Mouse (Mus musculus): Measurements from ENCODE around the gene Usp32.
A peak's percentile ranks its signal among the peaks of the same experiment; 100 is the strongest.
"Not testable (repeated sequence)": the region's sequence is repeated elsewhere in the genome, so short reads cannot be mapped to it uniquely, and the experiment has no call there.

Gene Usp32

DNA sequence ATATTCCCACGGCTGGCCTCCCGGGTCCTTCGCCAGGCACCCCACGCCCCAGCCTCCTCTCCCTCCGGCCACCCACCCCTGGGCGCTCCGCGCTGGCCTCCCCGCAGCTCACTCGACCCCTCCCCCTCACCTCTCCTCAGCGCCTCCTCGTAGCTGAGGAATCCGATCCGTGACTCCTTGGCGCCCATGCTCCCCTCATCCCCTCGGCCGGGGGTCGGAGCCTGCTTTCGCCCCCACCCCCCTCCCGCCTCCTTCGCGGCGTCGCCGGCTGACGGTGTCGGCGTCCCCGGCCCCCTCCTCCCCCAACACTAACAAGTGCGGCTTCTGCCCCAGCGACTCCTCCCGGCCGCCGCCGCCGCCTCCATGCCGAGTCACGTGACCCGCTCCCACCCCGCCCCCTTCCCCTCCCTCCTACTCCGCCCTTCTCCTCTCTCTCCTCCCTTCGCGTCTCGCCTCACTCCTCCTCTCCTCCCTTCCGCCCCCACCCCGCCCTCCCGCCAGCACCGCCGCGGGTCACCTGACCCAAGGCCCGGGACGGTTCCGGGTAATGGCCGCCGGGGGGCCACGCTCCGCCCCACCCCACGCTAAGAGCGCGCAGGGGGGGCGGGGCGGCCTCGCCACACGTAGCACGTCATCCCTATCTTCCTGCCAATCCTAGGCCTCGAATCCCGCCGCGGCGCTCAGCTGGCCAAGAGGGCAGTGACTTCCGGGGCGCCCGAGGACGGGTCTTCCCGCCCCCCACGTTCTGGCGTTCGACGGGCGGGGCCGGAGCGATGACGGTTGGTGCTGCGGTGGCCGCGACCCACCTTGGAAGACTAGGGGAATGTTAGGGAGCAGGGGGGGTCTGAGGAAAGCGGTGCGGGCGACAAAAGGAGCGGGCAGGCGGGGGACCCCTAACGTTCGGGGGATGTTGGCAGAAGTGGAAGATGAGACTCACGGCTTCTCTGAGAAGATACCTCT is at the start of gene Usp32:
Gene Usp32 (minus strand): TSS at position 581 of the 960 bp plus-strand sequence.
- DNase-seq (ENCODE audit: low spot score): peak; percentile 99

DNA sequence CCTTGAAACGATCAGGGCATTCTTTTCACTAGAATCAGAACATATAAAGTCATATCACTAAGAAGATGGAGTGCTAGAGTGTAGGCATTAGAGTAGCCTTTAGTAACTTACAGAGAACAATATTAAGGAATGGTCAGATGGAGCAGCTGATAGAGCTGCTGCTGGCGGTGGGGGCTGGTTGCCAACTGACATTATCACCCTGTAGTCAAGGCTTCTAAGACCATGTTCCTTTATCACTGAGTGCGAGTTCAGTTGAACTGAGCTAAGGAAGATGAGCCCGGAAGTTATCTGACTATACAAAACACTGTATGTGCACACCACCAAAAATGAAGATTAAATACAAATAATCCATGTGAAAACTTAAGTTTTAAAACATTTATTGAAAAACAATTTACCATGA is 49.1 kb upstream of the Usp32 start:
- no peak for DNase-seq (ENCODE audit: low spot score)

DNA sequence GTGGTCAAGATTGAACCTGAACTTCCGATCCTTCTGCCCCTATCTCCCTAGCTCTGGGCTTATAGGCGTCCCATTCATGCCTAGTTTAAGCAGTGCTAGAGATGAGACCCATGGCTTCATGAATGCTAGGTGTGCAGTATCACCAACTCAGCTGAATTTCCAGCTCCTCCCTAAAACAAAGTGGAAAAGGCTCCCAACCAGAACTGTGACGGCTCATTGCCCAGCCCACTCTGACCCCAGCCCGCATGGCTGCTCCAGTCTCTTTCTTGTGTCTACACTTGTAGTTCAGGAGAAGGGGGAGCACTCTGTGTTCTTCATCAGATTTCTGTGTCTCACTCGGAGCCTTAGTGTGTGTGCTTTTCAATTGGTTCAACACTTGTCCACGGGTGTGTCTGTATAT is 44.9 kb upstream of the Usp32 start:
- no peak for DNase-seq (ENCODE audit: low spot score)

DNA sequence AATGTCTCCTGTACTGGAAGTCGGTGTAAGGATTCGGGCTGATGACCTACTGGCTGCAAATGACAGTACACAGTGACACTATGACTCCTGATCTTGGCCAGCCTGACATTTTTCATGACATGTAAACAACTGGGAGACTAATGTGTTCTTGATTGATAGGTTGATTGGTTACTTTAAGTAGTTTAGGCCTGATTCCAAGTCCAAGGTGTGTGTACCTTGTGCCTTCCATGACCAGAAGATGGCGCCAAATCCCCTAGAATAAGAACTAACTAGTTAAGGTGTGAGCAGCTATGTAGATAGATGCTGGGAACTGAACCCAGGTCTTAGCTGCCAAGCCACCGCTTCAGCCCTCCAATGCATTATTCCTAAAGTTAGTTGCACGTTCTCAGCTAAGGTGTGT is 44.1 kb upstream of the Usp32 start:
- DNase-seq (ENCODE audit: low spot score): peak; percentile 65

DNA sequence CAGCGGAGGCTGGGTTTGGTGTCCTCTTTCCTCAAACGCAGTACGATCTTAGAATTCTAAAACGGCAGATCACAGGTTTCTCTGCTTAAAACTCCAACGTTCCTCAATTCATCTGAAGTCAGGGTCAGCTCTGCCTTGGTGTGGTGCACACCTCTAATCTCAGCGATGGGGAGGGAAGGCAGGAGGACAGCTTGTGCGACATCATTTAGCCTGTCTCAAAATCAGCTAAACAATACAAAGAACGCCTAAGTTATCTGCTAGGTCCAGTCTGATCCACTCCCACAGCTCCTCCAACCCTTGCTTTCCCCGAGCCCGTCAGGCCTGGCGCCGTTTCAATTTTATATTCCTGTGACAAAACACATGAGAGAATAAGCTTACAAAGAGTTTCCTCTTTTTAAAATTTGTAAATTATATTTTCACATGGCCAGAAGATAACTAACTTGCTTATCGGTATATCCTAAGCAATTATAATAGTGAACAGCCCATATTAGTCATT is 43.4 kb upstream of the Usp32 start:
- no peak for DNase-seq (ENCODE audit: low spot score)

DNA sequence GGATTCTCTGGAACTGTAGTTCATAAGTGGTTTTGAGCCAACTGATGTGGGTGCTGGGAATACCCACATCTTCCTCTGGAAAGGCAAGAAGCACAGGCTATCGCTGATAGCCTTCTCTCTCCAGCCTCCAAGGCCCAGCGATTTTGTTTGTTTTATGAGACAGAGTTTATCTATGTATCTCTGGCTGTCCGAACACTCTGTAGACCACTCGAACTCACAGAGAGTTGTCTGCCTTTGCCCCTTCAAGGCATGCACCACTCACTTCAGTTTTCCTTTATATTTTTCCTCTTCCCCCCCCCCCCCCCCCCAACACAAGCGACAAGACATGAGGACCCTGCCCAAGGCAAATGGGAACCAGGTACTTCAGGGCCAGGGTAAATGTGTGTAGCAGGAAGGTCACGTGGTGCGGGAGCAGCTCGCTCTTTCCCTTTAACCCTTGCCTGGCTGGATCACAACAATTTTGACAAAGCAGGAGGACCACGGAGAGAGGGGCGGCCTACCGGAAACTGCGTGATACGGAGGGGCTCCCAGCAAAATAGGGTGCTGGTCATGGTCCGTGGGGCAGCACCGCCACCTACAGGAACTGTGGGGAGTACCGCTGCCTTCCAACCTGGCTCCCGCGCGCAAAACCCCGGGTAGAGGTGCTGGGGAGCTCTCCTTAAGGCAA is 42.8 kb upstream of the Usp32 start:
- peak; percentile 89 for DNase-seq (ENCODE audit: low spot score)

DNA sequence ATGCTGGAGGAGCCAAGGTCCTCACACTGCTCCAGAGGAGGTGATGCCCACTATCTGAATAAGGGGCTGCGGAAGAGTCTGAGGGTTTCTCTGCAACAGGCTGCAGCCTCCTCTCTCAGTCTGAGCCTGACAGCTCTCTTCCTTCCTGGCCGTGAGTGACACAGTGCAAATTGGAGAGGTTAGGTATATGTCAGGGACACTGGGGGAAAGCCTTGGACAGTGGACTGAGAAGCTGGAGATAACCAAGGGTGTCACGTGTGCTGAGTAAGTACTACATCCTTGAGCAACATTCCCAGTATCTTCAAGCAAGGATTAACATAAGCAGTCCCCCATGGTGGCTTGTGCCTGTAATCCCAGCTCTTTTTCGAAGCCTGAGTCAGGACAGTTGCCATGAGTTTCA is 38.5 kb upstream of the Usp32 start:
- no peak for DNase-seq (ENCODE audit: low spot score)

DNA sequence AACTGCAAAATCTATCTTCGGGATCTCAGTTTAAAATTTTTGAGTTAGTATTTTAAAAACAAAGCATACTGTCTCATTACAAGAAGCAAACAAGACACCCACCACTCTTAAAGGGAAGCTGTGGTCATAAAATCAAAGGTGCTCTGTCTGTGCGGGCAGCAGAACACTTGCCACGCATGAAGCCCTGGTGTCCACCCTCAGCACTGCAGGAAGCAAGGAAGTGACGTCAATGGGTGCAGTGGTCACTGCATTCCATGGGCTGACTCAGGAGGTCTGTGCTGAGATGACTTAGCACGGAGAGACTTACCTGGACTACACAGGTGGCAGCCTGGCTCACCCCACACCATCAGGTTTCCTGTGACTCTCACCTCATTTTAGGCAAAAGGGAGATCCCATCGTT is 37.8 kb upstream of the Usp32 start:
- no peak for DNase-seq (ENCODE audit: low spot score)

DNA sequence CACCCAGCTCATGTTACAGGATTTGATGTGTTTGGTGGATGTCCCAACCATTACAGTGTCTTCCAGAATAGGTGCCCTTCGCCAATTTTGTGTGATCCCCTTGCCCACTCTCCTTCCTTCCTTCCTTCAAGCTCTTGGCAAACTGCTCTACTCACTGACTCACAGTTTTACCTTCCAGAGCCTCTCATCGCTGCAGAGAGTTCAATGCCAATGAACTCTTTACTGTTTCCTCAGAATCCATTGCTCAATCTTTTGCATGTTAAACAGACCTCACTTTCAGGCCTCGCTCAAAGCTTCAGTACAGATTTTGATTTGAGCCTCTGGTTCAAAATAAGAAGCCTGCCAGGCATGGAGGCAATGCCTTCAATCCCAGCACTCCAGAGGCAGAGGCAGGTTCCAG is 36.0 kb upstream of the Usp32 start:
- DNase-seq (ENCODE audit: low spot score): no peak

DNA sequence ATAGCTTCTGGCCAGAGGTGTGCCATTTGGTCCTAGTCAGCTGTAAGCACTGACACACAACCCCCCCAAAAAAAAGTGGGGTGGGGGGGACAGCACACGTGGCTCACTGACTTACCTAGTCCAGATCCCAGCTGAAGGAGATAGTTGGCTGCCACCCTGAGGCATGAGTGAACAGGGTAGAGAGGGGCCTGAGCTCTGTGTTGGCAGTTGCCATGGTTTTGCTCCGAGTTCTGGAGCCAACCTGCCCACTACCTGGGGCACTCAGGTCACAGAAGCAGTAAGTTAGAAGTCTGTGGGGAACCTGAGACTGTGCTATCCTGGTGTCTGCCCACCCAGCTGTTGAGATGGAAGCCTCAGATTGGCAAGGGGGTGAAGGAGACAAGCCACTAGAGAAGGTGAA is 30.9 kb upstream of the Usp32 start:
- no peak for DNase-seq (ENCODE audit: low spot score)

DNA sequence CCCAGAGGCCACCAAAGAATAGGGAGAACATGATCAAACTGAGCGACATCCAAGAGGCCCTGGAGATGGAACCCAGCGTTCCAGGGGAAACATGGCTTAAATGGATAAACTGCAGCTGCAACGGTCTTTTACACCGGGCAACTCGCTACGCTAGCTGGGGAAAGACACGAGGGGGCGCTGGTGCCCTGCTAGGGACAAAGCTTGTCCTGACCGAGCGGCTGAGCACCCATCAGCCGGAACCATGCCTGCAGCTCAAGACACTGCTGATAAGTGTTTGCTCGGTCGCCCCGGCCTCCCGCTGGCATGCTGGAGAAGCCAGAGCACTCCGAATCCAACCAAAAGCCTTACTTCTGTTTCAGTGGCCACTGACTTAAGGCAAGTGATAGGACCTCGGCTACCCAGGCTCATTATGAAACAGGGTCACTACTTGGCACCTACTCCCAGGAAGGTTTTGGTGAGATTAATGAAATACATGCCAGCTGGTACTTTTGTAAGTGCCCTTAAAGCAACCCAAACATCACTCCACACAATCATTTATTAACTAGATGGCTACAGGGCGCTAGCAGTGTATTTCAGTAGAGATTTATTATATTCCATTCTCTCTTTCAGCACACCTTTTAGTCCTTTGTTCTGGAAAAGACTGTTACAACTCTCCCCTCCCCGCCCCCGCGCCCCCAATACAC is 30.2 kb upstream of the Usp32 start, which contains the start of gene 1700125H20Rik:
Gene 1700125H20Rik (plus strand): TSS at position 347 of the 683 bp plus-strand sequence.
- peak; percentile 97 for DNase-seq (ENCODE audit: low spot score)

DNA sequence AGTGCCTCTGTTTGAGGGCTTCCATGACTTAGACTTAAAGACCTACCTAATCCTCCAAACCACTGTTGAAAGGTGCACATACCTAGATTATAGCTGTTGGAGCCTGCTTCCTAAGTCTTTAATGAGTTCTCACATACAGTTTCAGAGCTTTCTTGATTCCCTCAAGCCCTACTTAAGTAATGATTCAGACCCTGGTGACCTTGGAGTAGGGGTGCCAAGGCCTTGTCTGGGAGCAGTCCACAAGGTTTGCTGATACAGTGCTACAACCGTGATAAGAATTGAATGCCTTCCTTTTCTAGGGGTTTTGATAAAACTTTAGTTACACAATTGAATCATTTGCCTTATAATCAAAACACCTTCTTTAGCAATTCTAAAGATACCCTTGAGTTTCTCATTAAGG is 27.5 kb upstream of the Usp32 start:
- DNase-seq (ENCODE audit: low spot score): no peak

DNA sequence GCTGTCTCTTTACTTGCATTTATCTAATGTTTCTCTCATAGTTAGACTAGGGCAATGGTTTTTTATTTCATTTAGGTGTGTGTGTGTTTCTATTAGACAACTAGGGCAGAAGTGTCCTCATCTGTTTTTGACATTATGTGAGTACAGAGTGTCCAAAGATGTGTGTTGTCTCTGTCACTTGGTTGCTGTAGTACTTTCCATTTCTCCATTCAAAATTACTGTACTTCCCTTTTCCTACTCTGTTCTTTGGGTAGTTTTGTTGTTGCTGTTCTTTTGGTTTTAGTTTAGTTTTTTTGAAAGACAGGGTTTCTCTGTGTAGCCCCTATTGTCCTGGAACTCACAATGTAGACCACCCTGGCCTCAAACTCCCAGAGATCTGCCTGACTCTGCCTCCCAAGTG is 24.4 kb upstream of the Usp32 start:
- no peak for DNase-seq (ENCODE audit: low spot score)

DNA sequence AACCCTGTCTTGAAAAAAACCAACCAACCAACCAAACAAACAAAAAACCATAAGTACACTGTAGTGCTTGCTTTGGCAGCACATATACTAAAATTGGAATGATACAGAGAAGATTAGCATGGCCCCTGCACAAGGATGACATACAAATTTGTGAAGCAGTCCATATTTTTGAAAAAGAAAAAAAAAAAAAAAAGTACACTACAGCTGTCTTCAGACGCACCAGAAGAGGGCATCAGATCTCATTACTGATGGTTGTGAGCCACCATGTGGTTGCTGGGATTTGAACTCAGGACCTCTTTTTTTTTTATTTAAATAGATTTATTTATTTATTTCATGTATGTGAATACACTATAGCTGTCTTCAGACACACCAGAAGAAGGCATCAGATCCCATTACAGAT is 23.1 kb upstream of the Usp32 start:
- DNase-seq (ENCODE audit: low spot score): not testable (repeated sequence)

DNA sequence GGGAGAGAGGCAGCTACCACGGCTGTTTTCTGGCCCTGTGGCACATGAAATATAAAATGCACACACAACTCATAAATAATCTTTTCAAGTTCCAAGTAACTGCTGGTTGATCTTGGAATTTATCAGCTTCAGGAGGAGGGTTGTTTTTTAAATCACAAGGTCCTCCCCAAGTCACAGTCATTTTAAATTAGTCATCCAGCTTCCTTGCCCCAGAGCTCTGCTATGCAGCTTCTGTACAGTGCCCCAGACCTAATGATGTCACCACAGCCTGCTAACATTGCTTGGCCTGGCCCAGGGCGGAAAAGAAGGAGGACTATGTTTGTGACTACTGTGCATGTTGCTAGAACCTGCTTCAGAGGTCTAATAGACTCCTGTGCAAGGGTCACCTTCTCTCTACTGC is 17.3 kb upstream of the Usp32 start:
- DNase-seq (ENCODE audit: low spot score): no peak

DNA sequence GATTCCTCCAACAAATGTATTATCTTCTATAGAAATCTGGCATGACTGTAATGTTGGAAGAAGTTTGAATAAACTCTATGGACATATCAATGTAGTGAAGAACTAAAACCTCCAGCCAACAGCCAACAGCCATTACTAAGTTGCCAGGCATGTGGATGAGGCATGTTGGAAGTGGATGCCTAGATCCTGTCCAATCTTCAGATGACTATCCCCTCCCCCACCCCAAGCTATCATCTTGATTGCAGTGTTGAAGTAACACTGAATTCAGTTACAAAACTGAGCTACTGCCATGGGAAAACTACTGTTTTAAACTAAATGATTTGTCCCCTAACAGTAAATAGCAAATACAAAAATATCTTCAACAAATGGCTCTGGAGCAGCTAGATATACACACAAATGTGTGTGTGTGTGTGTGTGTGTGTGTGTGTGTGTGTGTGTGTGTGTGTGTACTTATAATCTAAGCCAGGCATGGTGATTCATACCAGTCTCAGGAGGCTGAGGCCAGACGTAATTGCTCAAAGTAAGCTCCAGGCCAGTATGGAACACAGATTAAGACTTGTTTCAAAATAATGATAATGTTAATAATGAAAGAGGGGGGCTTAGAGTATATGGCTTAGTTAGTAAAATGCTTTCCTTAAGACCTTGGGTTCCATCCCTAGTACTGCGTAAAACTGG is 12.4 kb upstream of the Usp32 start:
- DNase-seq (ENCODE audit: low spot score): no peak

DNA sequence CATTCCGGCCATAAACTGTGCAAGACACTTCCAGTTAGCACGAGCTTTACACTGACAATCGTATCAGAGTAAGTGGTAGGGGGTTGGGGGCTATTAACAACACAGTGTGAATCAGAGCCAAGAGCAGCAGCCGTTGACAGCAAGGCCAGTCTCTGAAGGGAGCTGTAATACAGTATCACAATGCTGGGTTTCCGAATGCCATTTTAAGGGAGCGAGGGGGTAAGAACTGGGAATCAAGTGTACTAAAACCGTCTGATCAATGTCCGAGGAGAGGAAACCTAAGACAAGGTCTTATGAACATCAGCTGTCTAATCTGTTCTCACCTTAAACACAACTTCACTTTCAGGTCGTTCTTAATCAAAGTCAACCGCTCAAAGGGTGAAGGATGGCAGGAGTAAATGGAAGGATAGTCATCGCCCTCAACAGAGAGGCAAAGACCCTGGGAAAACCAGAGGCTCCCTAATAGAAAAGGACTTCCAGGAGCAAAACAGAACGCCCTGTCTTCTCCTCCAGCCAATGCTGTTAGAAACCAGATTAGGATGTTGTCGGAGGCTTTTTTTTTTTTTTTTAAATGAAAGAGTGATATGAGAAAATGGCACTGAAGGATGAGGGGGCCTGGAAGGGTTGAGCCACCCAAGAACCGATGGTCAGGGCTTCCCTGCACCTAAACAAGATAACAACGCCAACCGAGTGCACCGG is 1.0 kb downstream of the Usp32 start:
- DNase-seq (ENCODE audit: low spot score): peak; percentile 47

DNA sequence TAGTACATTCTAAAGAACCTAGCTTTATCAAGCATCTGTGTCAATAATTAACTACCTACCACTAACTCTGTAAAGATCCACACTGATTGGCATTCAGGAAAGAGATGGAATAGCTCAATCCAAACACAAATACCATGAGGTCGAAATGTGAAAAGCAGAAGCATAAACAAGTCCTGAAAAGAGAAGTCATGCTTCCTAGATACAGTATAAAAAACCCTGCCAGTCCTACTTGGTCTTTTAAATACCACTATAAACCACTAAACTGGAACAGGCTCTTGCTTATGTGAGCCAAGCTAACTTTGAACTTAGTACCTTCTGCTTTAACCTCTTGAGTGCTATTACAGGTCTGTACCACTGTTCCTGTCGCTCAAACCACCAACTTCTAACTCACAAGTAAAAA is 8.4 kb downstream of the Usp32 start:
- DNase-seq (ENCODE audit: low spot score): no peak

DNA sequence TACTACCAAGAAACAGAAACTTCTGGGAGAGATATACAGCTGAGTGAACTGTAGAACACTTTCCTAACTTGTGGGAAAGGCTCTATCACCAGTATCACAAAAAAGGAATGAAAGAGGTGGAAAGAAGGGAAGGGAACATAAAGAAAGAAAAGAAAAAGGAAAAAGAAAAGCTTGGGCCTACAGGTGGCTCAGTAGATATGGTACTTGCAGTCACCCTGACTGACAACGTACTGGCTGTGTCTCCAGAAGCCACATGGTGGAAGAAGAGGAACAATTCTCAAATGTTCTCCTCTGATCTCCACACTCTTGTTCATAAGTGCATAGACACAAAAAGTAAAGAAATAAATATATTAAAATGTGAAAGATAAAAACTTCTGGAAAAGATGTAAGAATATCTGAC is 11.1 kb downstream of the Usp32 start:
- no peak for DNase-seq (ENCODE audit: low spot score)

DNA sequence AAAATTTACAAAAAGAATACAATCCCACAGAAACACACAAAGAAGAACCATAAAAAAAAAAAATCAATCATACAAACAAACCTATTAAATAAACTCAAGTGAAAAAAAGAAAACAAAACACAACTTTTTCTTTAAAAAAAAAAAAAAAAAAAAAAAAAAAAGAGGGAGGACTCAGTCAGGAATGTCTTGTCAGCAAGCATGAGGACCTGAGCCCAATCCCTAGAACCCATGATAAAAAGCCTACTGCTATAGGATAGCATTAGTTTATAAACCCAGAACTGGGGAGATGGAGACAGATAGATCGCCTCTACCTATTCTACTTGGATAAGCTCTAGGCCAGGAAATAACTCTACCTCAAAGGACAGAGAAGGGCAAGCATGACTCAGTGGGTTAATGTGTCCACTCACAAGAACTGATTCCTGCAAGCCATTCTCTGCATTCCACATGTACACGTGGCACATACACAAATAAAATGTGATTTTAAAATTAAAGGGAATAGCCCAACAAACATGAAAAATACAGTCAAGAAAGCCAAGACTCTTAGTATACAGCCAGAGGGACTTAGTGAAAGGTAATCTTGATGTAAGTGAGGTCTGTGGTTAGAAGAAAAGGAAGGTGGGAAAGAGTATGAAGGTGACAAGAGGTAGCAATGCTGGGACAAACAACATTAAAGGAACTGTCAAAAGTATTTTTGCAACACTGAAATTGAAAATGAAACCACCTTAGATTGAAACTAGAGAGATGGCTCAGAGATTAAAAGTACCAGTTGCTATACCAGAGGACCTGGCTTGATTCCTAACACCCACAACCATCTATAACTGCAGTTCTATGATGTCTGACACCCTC is 13.5 kb downstream of the Usp32 start:
- no peak for DNase-seq (ENCODE audit: low spot score)
